Mouse (Mus musculus) embryonic facial prominence, embryonic 11.5 days (tissue): ENCODE measurements around the gene Btn1a1. TPM values are rescaled to one million over a fixed set of nuclear protein-coding genes. Genes with fewer than 3 reads are reported as not detected.

Experiments used
- ATAC-seq: fragments of 200-750 bp; cut with Nextera tagmentation; replicated peaks from 2 replicates; pipeline ENCODE4 v1.8.0; 2017; ENCODE audit warnings: low read depth; ENCODE audit not compliant: insufficient number of reproducible peaks, low FRiP score, low TSS enrichment
- DNase-seq: peaks from one replicate; pipeline ENCODE4 v3.0.0-alpha.2; 2015; ENCODE audit warnings: low spot score
- H3K27ac ChIP-seq: fragments of 300-500 bp; sonication (generic); replicated peaks from 2 replicates; pipeline ENCODE4 v1.5.1; 2014; ENCODE audit warnings: mild to moderate bottlenecking, low read depth, low read length, control low read depth
- H3K27me3 ChIP-seq: fragments of 300-500 bp; sonication (generic); 2 replicates; pipeline ENCODE4 v1.6.1; 2014; ENCODE audit warnings: mild to moderate bottlenecking, low read length, moderate library complexity, mixed read lengths; ENCODE audit not compliant: control insufficient read depth, insufficient read depth
- H3K36me3 ChIP-seq: fragments of 300-500 bp; sonication (generic); replicated peaks from 2 replicates; pipeline ENCODE4 v1.6.1; 2014; ENCODE audit warnings: low read depth, mild to moderate bottlenecking, low read length, moderate library complexity, mixed read lengths; ENCODE audit not compliant: control insufficient read depth, insufficient read depth
- H3K4me1 ChIP-seq: fragments of 300-500 bp; sonication (generic); 2 replicates; pipeline ENCODE4 v1.6.1; 2014; ENCODE audit warnings: low read length, mixed read lengths; ENCODE audit not compliant: control insufficient read depth, insufficient read depth
- H3K4me2 ChIP-seq: fragments of 300-500 bp; sonication (generic); 2 replicates; pipeline ENCODE4 v1.6.1; 2014; ENCODE audit warnings: low read depth, mild to moderate bottlenecking, control low read depth, low read length, moderate library complexity
- H3K4me3 ChIP-seq: fragments of 300-500 bp; sonication (generic); 2 replicates; pipeline ENCODE4 v1.5.1; 2014; ENCODE audit warnings: low read depth, low read length, control low read depth
- H3K9ac ChIP-seq: fragments of 300-500 bp; sonication (generic); replicated peaks from 2 replicates; pipeline ENCODE4 v1.6.1; 2014; ENCODE audit warnings: mild to moderate bottlenecking, control low read depth, low read length
- H3K9me3 ChIP-seq: fragments of 300-500 bp; sonication (generic); replicated peaks from 2 replicates; pipeline ENCODE4 v1.6.1; 2016; ENCODE audit warnings: mild to moderate bottlenecking, low read length, inconsistent platforms, mixed read lengths; ENCODE audit not compliant: control insufficient read depth
- WGBS: fragments of 180-500 bp; shearing (Covaris S2); extraction: QIAGEN DNeasy Blood & Tissue Kit; methylation state at CpG from one replicate; pipeline ENCODE4 v1.1.7; 2014; 5-methylcytosine and 5-hydroxymethylcytosine counted together
- polyA plus RNA-seq: library from polyadenylated mRNA; unstranded; fragments of >200 nt; fragmentation: Nextera tagmentation; extraction: Ambion mirVana; gene quantifications from 2 replicates; pipeline ENCODE4 v1.2.1, GENCODE M21; 2014

Btn1a1 gene
- polyA plus RNA-seq, 1 experiment from 2014 or later: 0.35 TPM

DNA sequence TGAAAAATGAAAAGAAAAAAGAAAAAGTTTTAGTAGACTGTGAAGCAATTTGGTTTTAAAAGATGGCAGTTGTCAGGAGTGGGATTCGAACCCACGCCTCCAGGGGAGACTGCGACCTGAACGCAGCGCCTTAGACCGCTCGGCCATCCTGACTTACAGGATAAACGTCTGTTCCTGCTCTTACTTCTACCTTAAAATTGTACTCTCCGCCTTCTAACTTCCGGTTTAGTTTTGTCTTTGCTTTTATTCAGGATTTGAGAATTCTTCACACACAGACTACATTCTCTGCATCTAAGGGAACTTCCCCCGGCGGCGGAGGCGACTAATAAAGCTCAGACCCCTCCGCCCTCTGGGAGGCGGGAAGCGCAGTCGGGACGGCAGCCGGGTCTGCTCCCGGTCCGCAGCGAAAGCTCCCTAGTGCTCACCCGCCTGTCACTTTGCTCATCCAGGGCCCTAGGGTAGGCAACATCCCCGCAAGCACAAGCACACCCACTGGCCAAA lies 12.3 kb downstream of the Btn1a1 start:
- H3K9me3 ChIP-seq: no peaks in the 10 kb centered on the region
- H3K9ac ChIP-seq: peak overlapping the region; percentile 79
- WGBS: under 1% methylated on average over 25 of the region's 25 CpGs
- peak overlapping the region; percentile 56 for H3K27ac ChIP-seq
- no peaks in the 10 kb centered on the region for H3K36me3 ChIP-seq
- H3K27me3 ChIP-seq: no peaks in the 10 kb centered on the region
- H3K4me2 ChIP-seq: peak overlapping the region; percentile 52
- H3K4me3 ChIP-seq: peak overlapping the region; percentile 63
- ATAC-seq: peak; percentile 79
- H3K4me1 ChIP-seq: no peaks in the 10 kb centered on the region
- peak; percentile 90 for DNase-seq

DNA sequence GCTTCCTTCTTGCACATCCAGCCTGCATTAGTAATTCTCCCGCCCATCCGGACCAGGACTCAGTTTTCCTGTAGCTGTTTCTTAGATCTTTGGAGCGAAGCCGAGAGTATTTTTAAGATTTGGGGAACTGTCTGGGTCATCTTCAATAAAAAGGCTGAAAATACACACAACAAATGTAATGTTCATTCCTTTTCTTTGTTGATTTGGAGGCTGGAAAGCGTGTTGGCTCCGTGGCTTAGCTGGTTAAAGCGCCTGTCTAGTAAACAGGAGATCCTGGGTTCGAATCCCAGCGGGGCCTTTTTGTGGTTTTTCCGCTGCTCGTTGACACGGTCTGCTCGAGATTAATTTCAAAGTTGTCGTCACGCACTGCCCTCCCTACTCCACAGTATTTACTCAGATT lies 15.3 kb downstream of the Btn1a1 start:
- Histone ChIP-seq H3K27me3 (no peaks in the 10 kb centered on the region), H3K36me3 (no peaks in the 10 kb centered on the region), H3K9ac (peak overlapping the region; percentile 46), H3K4me3 (peak overlapping the region; percentile 45), H3K4me1 (no peaks in the 10 kb centered on the region), H3K9me3 (no peaks in the 10 kb centered on the region), H3K4me2 (peak overlapping the region; percentile 60), H3K27ac (no peak overlapping the region)
- 0% methylated on average over 15 of the region's 15 CpGs for WGBS
- DNase-seq (peak; percentile 96), ATAC-seq (no peak)

DNA sequence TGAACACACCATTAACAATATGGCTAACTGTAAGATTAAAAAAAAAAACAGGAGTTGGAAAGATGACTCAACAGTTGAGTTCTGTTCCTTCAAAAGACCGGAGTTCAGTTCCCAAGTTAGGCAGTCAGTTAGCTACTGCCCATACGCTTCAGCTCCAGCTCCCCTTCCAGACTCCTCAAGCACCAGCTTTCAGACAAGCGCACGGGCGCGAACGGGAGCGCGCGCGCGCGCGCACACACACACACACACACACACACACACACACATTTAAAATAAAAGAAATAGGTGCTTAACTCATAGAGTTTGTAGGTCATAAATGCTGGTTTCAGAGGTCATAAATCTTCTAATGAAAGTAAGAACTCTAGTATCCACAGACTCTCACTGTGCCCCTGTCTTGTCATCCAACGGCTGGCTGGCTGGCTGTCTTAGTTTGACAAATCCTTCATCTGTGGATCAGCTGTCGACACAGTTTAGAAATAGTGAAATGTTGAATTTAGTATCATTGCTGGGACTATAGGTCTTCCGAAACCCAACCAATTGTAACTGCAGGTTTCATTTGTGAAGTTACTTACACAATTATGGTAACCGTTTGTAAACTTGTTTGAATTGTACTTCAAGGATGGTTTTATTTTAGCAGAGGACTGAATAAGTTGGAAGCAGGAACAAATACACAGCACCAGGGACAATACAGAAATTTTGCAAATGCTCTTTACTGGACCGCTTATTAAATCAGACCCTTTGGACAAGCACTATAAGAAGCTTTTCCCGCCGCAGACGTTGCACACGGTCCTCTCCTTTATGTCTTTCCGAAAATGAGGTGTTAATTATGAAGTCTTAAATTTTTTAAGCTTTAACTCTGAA lies 16.2 kb downstream of the Btn1a1 start:
- under 1% methylated on average over 24 of the region's 24 CpGs for WGBS

DNA sequence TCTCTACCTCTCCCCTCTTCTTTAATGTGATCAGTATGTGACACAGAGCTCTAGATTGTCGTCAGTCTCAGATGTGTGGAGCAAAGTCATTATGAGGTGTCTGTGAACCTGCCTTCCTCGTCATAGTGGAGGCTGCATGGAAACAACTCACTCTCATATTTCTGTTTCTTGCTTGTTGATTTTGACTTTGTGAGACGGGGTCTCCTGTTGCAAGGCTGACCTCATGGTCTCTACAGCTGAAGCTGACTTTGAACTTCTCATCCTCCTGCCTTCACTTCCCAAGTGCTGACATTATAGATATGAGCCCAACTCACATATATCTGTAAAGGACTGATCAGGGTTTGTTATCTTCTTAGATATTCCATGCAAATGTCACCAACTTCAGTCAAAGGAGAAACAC lies 16.9 kb downstream of the Btn1a1 start:
- Histone ChIP-seq H3K9me3 (no peaks in the 10 kb centered on the region), H3K4me1 (no peaks in the 10 kb centered on the region), H3K9ac (no peak overlapping the region), H3K4me2 (peak overlapping the region; percentile 60), H3K4me3 (peak overlapping the region; percentile 45; the same call in 1 of the 2 replicates), H3K27me3 (no peaks in the 10 kb centered on the region), H3K27ac (no peak overlapping the region), H3K36me3 (no peaks in the 10 kb centered on the region)
- no peak for DNase-seq
- WGBS: 51% methylated on average over 3 of the region's 3 CpGs
- no peak for ATAC-seq

More for the DNA sequence above, 16.2 kb downstream of the Btn1a1 start:
- no peak for ATAC-seq
- H3K4me1 ChIP-seq: no peaks in the 10 kb centered on the region
- peak overlapping the region; percentile 46 for H3K9ac ChIP-seq
- H3K4me3 ChIP-seq: peak overlapping the region; percentile 45
- H3K9me3 ChIP-seq: no peaks in the 10 kb centered on the region
- H3K36me3 ChIP-seq: no peaks in the 10 kb centered on the region
- H3K27ac ChIP-seq: no peak overlapping the region
- peak overlapping the region; percentile 60 for H3K4me2 ChIP-seq
- no peaks in the 10 kb centered on the region for H3K27me3 ChIP-seq
- peak; percentile 88 for DNase-seq

DNA sequence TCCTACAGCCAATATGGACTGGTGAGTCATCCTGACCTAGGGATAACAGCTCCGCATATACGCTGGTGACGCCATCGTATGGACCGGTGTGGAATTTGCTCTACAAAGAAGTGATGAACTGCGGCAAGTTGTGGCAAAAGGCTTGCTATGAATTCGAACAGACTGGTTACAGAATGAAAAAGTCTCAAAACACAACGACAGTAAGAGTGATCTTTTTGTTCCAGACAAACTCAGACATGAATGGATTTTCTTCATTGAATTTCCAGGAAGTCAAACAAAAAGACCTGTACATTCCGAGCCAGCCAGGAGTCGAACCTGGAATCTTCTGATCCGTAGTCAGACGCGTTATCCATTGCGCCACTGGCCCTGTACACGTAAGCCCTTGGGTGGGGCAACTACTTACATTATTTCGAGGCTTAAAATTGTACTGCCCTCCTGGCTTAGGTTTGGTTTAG lies 19.2 kb downstream of the Btn1a1 start:
- ATAC-seq: peak; percentile 49
- Histone ChIP-seq H3K36me3 (no peaks in the 10 kb centered on the region), H3K27me3 (no peaks in the 10 kb centered on the region), H3K9me3 (no peaks in the 10 kb centered on the region), H3K4me3 (peak overlapping the region; percentile 62), H3K4me2 (peak overlapping the region; percentile 61), H3K9ac (peak overlapping the region; percentile 63), H3K4me1 (no peaks in the 10 kb centered on the region), H3K27ac (no peak overlapping the region)
- WGBS: under 1% methylated on average over 16 of the region's 16 CpGs
- peak; percentile 92 for DNase-seq

DNA sequence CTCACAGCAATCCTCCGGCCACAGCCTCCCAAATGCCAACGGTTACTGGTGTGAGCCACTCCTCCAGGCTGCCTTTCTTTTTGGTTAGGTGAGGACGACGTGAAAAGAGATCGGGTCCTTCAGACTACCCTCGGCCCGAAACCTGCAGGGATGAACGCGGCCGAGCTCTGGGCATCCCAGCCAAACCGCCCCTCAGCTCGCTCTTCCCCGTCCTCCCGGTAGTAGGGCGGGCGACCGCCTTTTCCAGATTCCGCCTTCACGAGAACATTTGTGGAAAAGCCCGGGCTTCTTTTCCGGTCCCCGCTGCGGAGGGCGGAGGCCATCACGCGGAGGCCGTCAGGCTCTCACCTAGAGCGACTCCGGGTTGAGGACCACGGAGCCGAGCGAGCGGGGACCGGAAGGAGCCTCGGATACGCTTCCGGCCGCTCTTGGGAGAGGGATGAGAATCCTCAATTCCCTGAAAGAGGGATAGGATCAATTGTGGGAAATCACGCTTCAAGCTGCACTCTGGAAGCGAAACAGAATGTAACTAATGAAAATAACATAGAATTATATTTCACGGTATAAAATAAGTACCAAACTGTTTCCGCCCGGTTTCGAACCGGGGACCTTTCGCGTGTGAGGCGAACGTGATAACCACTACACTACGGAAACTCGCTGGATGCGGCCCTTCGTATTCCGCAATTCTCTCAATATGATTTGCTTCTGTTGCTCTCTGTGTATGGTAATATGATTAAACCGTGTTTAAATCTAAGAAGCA lies 20.0 kb downstream of the Btn1a1 start:
- H3K4me3 ChIP-seq: peak overlapping the region; percentile 62
- no peaks in the 10 kb centered on the region for H3K4me1 ChIP-seq
- peak; percentile 95 for DNase-seq
- peak overlapping the region; percentile 97 for H3K27ac ChIP-seq
- ATAC-seq: peak; percentile 91
- WGBS: under 1% methylated on average over 55 of the region's 55 CpGs
- peak overlapping the region; percentile 79 for H3K4me2 ChIP-seq
- peak overlapping the region; percentile 87 for H3K9ac ChIP-seq
- no peaks in the 10 kb centered on the region for H3K36me3 ChIP-seq
- H3K9me3 ChIP-seq: no peaks in the 10 kb centered on the region
- no peaks in the 10 kb centered on the region for H3K27me3 ChIP-seq

DNA sequence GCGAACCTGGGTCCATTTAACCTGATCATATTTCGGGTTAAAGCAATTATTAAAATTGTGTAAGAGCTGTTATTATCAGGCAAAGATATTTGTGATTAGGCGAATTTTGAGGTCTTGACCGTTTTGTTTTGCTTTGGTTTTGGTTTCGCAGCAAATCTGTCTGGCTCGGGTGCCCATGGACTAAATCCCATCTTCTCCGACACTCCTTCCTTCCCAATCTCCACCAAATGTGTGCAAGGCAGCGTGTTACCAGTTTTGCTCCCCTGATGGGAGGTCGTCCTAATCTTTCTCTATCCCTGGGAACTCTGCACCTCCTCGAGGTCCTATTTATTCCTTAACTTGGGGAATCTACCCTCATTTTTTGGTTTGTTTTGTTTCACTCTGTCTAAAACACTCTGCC lies 20.5 kb downstream of the Btn1a1 start:
- Histone ChIP-seq H3K27ac (peak overlapping the region; percentile 97), H3K4me3 (peak overlapping the region; percentile 62), H3K4me1 (no peaks in the 10 kb centered on the region), H3K27me3 (no peaks in the 10 kb centered on the region), H3K9ac (peak overlapping the region; percentile 87), H3K36me3 (no peaks in the 10 kb centered on the region), H3K4me2 (peak overlapping the region; percentile 79), H3K9me3 (no peaks in the 10 kb centered on the region)
- 2% methylated on average over 10 of the region's 10 CpGs for WGBS
- no peak for ATAC-seq
- no peak for DNase-seq
